Mouse (Mus musculus): ENCODE measurements around the gene Itpr1.
A peak's percentile ranks its signal among the peaks of the same experiment; 100 is the strongest.

The Itpr1 gene

DNA sequence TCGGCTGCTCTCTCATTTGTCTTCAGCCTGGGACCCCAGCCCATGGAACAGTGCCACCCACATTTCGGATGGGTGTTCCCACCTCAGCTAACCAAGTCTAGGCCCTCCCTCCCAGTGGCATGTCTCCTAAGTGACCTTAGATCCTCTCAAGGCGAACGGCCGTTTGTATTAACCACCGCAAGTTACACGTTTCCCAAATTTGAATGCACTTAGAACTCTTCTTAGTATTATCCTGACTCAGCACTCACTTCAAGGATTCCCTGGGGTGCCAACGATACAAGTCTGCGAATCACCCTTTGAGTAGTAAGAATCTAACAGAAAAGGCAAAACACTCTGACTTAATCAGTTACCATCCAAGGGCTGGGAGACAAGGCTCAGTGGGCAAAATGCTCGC, 311.7 kb downstream of the Itpr1 start:
- no peak for DNase-seq

DNA sequence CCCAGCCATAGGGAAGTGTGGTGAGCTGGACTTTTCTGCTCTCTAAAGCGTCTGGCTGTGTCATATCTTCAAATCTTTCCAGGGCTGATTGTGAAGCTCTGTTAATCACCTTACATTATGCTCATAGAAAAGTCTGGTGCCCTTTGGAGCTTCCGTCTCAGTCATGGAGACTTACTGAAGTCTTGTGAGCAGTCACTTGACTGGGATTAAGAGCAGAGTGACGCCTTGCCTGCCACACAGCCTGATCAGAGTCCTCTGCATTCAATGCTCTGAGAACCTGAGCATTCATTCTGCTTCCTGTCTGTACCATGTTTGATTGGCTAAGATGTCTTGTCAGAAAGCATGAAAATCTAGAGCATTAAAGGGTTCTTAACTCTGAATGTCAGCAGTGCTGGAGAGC, 314.7 kb downstream of the Itpr1 start:
- no peak for DNase-seq

DNA sequence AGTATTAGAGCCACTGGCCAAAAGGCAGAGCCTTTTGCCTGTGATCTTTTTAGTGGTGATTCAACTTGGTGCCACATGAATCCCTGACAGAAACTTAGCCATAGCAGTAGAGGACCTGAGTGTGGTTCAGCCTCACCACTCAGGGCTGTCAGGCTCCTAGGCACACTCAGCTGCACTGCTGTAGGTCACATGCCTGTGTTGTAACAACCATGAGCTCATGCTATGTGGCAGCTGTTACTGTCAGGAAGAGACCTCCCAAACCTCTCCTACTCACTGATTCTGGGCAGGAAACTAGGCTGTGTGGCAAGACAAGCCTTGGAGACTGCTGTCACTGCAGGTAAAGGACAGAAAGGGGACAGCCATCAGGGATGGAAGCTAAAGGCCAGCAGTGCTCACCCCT, 315.1 kb downstream of the Itpr1 start:
- DNase-seq, result no peak

DNA sequence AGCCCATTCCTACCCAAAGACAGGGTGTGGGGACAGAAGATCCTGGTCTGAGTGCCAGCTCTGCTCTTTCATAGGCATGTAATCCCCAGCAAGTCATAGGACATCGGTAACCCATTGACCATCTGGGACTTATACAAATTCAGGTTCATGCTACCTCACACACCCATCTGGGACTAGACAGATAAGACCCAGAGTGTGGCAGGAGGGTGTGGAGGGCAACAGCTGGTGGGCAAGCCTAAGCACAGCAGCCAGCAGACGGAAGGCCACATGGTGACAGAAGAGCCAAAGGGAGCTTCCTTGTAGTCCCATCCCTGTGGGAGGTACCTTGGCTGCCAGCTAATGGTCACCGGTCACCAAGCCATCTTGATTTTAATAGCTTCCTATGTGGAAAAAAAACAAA, 316.3 kb downstream of the Itpr1 start:
- DNase-seq, result no peak

DNA sequence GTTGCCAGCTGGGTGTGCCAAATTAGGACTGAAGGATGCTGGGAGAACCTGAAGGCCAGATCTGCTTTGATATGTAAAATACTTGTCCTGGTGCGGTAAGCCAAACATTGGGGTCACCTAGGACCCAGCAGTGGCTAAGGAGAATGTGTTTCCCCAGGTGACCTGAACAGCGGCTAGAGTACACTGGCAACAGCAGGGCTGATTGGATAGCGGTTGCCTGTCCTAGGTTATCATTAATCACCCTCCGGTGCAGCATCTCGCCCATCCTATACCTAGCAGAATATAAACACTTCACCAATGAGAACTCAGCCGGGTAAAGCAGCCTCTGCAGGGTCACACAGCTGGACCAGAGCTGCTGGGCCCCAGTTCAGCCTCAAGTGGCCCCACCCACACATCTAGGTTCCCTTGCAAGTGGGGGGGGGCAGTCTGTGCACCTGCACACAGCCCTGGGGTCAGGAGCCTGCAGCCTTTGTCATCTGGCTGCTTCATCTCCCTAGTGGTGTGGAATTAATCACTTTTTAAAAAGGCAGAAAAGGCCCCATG, 318.0 kb downstream of the Itpr1 start:
- DNase-seq, result no peak

DNA sequence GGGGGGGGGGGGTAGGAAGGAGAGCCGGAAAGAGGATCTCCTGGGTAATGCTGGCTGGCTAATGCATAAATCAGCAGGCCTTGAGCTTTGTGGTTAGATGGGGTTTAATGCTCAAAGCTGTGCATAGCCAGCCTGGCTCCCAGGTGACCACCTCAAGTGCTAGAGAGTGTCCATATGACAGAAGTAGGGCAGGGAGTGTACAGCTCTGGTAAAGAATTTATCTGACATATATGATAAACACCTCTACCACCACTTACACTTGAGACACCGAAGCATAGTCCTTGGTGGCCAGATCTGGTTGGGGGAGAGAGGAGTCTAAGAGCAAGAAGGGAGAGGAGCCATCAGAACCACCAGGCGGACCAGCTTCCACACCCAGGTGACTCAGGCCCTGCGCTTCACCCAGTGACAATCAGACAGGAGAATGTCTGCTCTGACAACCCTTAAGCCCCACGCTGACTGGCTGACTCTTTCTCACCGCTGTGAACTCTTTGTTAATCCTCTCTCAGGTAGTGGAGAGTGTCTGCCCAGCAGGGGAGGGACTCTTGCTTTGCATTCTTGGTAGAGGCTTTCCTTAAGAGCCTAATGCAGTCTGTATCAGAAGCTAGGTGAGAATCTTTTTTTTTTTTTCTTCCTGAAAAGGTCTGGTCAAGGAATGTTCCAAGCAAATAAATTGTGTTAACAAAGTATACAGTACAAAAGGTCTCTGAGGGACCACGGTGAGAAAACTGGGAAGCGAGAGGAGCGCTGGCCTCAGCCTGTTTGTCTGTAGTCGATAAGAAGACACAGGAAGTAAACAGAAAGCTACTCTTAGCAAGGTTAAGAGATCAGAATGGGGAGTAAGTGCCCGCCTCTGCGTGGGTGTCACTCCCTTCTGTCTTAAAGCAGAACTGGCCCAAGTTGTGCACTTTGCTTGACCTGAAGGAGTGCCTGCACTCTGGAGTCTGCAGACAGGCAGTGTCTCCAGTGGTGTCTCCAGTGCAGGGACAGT, 318.7 kb downstream of the Itpr1 start:
- peak; percentile 37 for DNase-seq

DNA sequence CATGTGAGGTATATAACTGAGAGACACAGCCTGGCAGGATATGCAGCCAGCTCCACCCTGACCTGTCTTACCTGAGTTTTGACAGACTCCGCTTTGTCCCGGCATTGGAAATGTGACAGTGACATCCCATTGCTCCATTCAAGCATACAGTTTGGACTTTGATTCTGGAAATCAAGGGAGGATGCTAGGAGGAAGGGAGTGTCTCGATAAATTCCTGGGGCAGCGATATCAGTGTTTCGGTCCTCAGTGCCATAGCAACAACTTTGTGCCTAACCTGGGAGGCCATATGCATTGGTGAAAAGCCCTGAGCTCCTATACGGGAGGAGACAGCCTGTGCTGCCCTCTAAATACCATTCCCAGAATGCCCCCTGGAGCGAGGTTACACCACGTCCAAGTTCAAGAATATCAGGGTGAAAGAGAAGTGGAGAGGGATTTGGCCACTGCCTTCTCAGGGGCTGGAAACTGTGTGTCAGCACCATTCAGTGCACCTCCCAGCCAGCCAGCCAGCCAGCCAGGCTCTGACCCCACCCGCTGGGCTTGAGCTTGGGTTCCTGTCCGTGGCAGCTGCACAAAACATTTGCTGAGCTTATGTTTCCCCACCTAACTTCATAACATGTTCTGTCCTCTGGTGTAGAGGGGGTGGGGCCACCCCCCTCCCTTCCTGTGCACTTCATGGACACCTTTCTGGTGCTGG, 319.7 kb downstream of the Itpr1 start:
- DNase-seq, result no peak

DNA sequence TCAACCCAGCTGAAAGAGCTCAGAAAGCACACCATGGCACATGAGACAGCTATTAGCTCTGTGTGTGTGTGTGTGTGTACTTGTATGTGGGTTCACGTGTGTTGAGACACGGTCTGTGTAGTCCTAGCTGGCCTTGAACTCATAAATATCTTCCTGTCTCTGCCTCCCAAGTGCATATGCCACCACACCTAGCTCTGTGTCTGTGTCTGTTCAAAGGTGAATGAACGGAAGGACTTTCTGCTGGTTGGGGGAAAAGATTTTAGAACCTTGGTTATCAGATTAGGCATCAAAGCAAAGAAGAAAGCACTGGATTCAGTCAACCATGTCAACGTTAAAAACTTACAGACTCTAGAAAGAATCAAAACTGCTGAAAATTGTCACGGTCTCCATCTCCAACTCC, 321.2 kb downstream of the Itpr1 start:
- no peak for DNase-seq

DNA sequence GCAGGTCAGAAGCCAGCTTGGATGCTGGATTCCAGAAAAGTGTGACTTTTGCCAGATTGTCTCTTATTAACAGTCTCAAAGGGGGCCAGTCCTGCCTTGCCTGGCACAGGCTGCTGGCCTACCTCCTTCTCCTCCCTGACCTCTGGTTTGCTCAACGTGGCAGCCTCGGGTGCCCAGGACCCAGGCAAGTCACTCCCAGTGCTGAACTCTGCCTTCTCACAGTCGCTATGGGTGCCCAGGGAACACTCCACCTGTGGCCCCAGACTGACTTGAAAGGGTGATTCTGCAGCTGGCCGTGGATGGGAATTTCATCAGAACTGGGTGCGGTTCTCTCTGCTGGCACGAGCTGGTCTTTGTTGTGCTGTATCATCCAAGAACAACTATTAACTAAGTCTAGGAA, 321.7 kb downstream of the Itpr1 start:
- no peak for DNase-seq

DNA sequence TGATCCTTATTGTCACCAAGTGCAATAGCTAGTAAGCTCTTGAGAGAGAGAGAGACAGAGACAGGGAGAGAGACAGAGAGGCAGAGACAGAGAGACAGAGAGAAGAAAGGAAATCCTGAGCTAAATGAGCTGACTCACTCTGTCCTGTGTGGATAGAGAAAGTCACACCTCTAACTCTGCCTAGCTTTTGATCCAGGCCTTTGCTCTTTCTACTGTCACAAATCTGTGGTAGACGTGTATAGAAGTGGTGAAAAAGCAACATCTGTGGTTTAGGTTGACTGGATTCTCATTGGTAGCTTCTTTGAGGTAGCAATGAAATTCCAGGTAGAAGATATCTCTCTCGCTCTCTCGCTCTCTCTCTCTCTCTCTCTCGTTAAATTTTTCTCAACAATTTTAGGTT, 322.4 kb downstream of the Itpr1 start:
- DNase-seq, result no peak

DNA sequence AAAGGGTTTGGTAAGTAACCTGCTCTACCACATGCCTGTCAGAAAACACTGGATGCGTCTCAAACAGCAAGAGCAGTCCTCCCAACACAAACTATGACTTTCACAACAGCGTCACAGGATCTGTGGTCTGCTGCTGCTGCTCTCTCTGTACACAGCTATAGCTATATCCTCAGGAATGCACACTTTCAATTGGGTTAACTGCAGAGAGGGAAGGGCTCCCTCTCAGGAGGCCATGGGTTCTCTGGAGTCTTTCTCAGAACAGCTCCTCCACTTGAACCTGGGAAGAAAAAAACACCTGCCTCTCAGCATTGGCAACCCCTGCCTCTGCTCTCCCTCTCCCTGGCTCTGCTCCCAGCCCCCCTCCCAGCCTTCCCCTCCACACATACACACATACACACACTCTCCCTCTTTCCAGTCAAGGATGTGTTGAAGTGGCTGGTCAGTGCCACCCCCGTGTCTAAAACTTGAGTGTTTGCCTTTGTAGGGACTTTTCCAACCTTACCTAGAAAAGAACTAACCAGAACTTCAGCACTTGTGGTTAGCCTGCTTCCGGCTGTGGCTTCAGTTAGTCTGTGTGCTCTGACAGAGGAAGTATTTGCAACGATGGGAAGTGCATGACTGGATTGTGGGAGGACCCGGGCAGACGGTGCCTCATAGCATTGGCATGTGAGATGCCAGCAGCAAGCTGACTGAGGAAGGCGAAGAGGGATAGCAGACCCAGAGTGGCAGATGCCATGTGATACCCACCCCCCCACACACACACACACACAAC, 323.8 kb downstream of the Itpr1 start:
- DNase-seq, result no peak

DNA sequence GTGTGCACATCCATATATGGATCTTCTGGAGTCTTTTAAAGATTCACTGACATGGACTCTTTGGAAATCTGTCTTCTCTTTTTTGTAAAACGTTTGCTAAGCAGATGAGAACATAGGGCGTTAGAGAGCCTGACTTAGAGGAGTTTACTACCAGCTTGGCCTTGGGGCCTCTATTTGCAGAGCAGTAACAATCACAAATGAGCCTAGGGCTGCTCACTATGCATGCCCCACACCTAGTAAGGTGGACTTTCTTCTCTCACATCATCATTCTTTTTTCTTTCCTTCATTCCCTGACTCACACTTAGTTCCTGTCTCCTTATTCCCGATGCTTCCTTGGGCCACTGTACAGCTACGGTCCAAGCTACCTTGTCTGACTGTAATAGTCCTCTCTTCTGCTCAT, 325.5 kb downstream of the Itpr1 start:
- no peak for DNase-seq

DNA sequence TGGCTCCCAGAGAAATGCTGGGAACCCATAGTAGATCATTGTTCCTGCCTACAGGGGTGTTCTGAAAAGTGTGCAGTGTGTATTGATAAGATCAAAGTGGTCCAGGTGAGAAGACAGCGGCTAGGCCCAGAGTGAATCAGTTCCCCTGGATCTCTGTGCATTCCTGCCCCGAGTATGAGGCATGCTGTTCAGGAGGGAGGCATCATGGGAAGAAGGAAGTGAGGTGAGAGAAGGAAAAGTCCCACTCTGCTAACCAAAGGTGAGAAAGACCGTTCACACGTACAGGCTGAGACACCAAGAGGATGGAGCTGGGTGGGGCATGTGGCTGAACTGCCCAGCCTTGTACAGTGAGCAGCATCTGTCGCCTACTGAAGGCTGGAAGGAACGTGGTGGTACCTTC, 327.5 kb downstream of the Itpr1 start:
- DNase-seq, result no peak

DNA sequence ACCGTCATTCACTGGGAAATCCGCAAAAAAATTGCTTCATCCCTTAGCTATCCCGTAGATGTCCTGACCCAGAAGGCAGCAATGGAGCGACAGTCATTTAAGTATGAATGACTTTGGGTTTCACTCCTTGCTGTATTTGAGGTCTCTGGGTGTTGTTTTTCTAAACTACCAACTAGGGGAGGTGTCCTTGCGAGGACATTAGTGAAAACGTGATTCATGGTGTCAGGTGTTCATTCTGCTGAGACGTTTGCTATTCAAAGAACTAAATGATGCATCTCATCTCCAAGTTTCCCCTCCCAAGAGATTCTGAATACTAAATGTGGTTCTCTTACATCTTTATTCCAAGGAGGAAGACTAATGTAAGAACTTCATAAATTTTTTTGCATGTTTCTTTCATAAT, 332.0 kb downstream of the Itpr1 start:
- no peak for DNase-seq

DNA sequence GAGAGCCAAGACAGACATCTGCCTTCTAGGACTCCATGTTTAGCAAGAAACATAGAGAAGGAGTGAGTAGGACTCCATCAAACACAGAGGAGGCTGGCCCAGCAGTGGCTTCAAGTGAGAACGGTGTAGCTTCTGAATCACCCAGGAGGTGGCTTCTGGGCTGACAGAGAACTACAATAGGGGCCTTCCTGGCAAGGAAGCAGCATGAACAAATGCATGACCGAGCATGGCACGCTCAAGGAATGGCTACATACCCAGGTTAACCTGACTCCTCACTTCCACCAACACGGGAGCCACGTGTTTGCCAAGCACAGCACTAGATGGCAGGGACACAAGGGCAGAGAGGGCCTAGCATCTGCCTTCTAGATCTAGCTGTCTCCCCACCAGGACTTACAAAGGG, 332.6 kb downstream of the Itpr1 start:
- DNase-seq, result no peak

DNA sequence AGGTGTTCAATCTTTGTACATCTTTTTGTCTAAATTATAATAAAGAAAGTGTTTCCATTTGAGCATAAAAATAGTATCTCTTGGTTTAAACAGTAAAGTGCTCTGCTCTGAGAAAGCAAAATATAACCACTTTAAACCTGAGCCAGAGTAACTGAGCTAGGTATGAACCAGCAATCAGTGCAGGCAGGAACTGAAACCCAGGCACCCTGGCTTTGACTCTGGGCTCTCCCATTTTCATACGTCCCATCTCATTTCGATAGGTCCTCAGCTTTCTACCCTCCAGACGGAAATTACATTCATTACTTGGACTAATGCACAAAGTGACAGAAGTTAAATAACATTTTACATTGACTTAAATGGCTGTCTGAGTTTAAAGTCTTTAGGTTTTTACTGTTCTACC, 335.5 kb downstream of the Itpr1 start:
- DNase-seq, result no peak

DNA sequence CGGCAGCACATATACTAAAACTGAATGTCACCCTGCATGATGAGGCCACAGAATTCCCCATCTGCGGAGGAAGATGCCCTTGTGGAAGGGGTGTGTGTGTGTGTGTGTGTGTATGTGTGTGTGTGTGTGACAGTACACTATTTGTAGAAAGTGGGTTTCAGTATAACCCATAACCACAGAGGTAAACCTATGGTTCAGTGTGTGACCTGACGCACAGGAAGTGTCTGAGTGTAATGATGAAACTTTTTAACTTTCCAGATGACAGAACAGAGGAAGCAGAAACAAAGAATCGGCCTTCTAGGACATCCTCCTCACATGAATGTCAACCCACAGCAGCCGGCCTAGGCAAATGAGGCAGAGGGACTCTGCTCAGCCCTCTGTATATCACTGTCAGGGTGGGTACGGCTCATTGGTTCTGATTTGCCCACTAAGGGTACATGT, 336.6 kb downstream of the Itpr1 start:
- no peak for DNase-seq

DNA sequence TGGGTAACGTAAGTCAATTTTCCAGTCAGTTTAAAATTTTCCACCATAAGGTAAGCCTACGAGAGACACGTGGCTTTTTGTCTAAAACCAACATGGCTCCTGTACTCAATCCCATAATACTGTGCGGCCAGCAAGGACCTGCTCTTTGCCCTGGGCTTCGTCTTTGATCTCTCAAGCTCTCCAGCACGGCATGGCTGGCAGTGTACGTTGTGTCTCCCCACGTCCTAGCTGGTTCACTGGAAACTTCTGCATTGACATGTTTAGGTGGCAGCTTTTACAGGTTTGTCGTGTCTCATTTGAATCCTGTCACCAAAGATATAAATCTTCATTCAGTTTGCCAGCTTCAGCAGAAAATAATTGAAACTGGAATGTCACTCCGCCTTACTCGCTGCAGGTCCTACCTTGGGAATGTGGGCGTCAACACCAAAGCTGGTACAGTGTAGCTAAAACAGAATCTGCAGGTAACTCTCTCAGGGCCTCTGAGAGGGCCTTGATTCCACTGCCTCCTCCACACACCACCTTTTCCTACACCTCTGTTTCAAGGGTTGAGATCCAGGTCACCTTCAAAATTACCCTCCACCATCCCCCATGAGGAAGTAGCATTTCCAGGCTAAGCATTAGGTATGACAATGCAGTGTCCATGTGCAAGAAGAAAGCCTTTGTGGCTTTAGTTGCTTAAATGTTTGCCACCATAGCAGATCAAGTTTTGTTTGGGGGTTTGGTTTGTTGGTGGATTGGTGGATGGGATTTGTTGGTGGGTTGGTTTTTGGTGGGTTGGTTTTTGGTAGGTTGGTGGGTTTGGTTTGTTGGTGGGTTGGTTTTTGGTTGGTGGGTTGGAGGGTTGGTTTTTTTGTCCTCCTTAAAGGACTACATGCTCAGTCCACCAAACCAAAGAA, 339.1 kb downstream of the Itpr1 start:
- DNase-seq, result no peak

DNA sequence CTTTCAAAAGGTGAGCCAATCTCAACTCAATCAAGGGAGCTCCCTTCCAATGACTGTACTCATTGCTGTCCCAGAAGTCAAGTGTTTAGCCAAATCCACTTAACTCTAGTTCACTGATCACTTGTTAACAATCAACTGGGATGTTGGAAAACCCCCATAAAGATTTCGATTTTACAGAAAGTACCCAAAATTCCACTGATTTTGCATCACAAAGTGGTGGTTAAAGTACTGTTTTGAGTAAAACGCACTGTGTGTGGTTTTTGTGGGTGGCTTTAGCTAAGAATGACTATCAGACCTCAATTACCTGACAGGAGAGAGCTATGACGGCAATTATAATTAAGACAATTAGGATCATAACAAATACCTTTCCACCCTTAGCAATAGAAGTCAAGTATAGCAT, 340.1 kb downstream of the Itpr1 start:
- no peak for DNase-seq

DNA sequence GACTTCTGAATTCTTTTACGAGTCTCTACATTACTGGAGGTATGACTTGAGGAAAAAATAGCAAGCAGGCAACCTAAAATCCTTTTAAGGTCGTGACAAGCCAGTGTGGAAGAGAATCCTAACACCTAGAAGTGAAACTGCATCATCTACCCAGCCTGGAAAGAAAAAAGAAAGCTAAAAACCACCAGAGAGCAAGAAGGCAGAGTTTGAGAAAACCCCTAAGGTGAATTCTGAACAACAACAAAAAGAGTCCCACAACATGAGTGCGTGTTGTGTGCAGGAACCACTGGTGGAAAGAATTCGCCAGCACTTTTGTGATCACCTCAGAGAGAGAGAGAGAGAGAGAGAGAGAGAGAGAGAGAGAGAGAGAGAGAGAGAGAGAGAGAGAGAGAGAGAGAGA, 340.6 kb downstream of the Itpr1 start:
- DNase-seq, result no peak

DNA sequence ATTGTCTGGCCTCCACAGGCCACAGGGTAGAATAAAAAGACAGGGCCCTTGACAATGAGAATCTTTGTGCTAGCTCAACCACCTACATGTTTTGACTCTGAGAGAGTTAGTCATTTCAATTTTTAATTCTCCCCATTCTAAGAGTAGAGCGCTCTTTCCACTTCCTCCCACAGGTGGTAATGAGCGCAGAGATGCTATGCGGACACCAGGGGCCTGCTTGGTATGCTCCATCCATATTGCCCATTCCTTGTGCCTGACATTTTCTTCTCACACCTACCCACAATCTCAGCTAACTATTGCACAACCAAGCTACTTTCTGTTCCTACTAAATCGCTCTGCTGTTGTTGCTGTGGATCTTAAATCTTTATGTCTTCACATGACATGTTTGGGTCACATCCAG, 341.5 kb downstream of the Itpr1 start:
- DNase-seq, result no peak

DNA sequence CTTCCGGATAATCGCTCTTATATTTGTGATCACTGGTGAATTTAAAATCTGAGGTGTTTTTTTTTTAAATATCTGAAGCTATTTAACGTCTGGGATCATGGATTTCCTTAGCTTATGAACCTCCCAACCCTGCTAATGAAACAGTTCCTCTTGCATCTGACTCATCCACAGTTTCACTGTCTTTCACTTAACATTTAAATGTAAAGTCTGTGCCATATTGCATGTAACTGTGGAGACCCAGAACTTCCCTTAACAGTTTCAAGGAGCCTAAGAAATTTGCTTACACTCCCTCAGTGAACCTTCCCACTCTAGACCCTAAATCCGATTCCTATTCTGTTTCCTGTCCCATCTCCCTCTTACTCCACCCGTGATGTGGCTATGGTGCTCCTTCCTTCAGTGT, 342.0 kb downstream of the Itpr1 start:
- DNase-seq, result no peak
